Mouse (Mus musculus) megakaryocyte, embryonic 14.5 days (primary cell): ENCODE data around the gene Draxin.

Experiments
- FLI1 ChIP-seq: IDR thresholded peaks from 2 replicates; pipeline ENCODE4 v1.6.1; 2012; ENCODE audit warnings: low read length, inconsistent platforms, mixed read lengths
- GATA1 ChIP-seq: IDR thresholded peaks from 3 replicates; pipeline ENCODE4 v1.6.1; 2012; ENCODE audit warnings: mixed read lengths, low read length, inconsistent platforms, borderline replicate concordance

GRCm38 (mm10) chr4:148150242-148150641 is 19.7 kb upstream of the Draxin start:
- TF ChIP-seq GATA1 (no peak), FLI1 (no peak)
